Mouse (Mus musculus): ENCODE results near the gene Frmd4a. TPM values are rescaled to one million over a fixed set of nuclear protein-coding genes. Genes with fewer than 3 reads are reported as not detected.
"Not testable (repeated sequence)": the region's sequence is repeated elsewhere in the genome, so short reads cannot be mapped to it uniquely, and the experiment has no call there.

The Frmd4a gene
- polyA plus RNA-seq, 1 experiment from 2014 or later = 16.8 TPM

DNA sequence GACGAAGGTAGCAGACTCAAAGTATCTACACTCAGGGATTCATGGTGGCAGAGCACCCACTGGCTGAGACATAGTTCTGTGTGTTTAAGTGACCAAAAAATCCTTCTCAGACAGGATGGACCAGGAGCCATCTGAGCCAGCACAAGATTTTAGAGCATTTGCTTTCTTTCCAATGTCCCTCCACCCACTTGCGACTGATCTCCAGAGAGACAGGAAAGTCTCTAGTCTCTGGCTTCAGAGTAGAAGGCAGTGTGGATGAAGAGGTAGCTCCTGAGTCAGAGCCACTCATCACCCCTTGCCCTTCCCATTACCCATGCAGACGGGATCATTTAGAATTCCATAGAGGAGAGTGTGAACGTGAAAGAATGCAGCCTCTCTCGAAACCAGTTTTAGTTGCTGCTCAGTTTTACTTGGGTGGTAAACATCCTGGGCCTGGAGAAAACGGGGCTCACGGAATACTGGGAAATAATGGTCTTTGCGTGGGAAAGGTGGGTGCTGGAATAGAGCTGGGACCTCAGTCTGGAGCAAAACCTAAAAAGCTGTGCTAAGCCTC is 541.2 kb downstream of the Frmd4a start:
- peaks cover 43% of the 10 kb centered on the region for H3K4me1 ChIP-seq (replicated peaks; ENCODE audit: insufficient read depth, low read length)
- TF ChIP-seq CTCF (IDR thresholded peaks at IDR 0.05; ENCODE audit: low read depth) = no peak
- WGBS = 13% methylated on average over 8 of the region's 8 CpGs
- H3K27me3 ChIP-seq (ENCODE audit: insufficient read depth, low read length) = no peaks in the 10 kb centered on the region
- H3K4me3 ChIP-seq (replicated peaks; ENCODE audit: low read depth, low read length) = peak overlapping the region; percentile 43
- DNase-seq (ENCODE audit: low spot score) (peak; percentile 61), ATAC-seq (replicated peaks; ENCODE audit: low FRiP score, low read depth) (no peak)
- peak overlapping the region; percentile 95 for H3K27ac ChIP-seq
- no peaks in the 10 kb centered on the region for H3K9me3 ChIP-seq (replicated peaks; ENCODE audit: low read length)
- peak overlapping the region; percentile 58 for H3K4me2 ChIP-seq (ENCODE audit: low read length)
- H3K9ac ChIP-seq (ENCODE audit: low read depth, low read length) = peak overlapping the region; percentile 57
- H3K36me3 ChIP-seq (ENCODE audit: insufficient read depth, low read length) = no peaks in the 10 kb centered on the region

DNA sequence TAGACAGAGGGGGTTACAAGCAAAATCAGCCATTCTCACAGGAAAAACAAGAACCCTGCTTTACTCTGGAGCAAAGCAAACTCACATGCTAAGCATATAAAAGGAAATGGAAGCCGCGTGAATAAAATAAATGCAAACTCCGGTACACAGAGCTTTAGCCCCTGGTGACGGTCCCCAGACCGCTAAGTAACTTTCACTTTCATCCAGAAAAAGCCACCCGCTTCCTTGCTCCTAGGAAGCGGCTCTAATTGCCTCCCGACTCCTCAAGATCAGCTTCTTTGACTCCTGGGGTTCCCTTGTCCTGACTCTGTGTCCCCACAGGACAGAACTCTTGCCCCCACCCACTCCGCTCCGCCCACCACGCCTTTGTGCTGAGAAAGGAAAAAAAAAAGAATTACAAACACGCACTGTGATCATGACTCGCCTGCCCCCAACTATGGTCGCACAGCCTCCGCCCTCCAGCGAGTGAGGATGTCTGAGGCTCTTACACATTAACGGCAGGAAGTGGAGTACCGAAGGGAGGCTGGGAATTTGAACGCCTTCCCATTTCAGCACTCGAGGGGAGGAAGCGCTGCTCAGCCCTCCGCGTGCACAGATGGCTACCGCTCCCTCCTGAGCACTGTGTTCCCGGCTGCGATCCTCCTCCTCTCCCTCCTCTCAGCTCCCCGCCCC is 541.8 kb downstream of the Frmd4a start:
- TF ChIP-seq CTCF (IDR thresholded peaks at IDR 0.05; ENCODE audit: low read depth) = 0 out of 2 replicates have a peak, but pooled peaks have one; percentile 11
- ATAC-seq (replicated peaks; ENCODE audit: low FRiP score, low read depth) (peak; percentile 85), DNase-seq (ENCODE audit: low spot score) (peak; percentile 96)
- H3K27ac ChIP-seq = peak overlapping the region; percentile 95
- H3K27me3 ChIP-seq (ENCODE audit: insufficient read depth, low read length) = no peaks in the 10 kb centered on the region
- H3K4me2 ChIP-seq (ENCODE audit: low read length) = peak overlapping the region; percentile 58
- H3K9me3 ChIP-seq (replicated peaks; ENCODE audit: low read length) = no peaks in the 10 kb centered on the region
- H3K9ac ChIP-seq (ENCODE audit: low read depth, low read length) = peak overlapping the region; percentile 57
- peak overlapping the region; percentile 43 for H3K4me3 ChIP-seq (replicated peaks; ENCODE audit: low read depth, low read length)
- WGBS = under 1% methylated on average over 27 of the region's 27 CpGs
- no peaks in the 10 kb centered on the region for H3K36me3 ChIP-seq (ENCODE audit: insufficient read depth, low read length)
- peaks cover 43% of the 10 kb centered on the region for H3K4me1 ChIP-seq (replicated peaks; ENCODE audit: insufficient read depth, low read length)

DNA sequence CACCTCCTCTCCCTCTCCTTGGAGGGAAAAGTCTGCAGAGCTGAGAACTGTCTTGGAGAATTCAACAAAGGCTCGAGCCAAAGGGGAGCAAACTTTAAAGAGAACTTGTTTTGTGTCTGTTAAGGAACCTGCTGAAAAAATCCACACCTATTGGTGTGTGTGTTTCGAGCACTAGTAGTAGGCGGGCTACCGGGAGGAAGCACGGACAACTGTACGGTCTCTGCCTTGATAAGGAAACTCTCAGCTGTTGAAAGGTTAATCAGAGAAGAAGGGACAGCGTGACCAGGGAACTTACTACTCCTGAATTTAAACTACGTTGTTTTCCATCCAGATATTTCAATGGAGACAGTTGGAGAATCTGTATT is 542.3 kb downstream of the Frmd4a start:
- peak overlapping the region; percentile 57 for H3K9ac ChIP-seq (ENCODE audit: low read depth, low read length)
- TF ChIP-seq CTCF (IDR thresholded peaks at IDR 0.05; ENCODE audit: low read depth) = no peak
- no peaks in the 10 kb centered on the region for H3K27me3 ChIP-seq (ENCODE audit: insufficient read depth, low read length)
- H3K4me3 ChIP-seq (replicated peaks; ENCODE audit: low read depth, low read length) = peak overlapping the region; percentile 43
- H3K4me1 ChIP-seq (replicated peaks; ENCODE audit: insufficient read depth, low read length) = peaks cover 43% of the 10 kb centered on the region
- WGBS = 1% methylated on average over 8 of the region's 8 CpGs
- ATAC-seq (replicated peaks; ENCODE audit: low FRiP score, low read depth) = no peak; the same call in 1 of the 2 replicates
- H3K27ac ChIP-seq = peak overlapping the region; percentile 95
- no peaks in the 10 kb centered on the region for H3K9me3 ChIP-seq (replicated peaks; ENCODE audit: low read length)
- H3K36me3 ChIP-seq (ENCODE audit: insufficient read depth, low read length) = no peaks in the 10 kb centered on the region
- H3K4me2 ChIP-seq (ENCODE audit: low read length) = peak overlapping the region; percentile 58
- DNase-seq (ENCODE audit: low spot score) = no peak

DNA sequence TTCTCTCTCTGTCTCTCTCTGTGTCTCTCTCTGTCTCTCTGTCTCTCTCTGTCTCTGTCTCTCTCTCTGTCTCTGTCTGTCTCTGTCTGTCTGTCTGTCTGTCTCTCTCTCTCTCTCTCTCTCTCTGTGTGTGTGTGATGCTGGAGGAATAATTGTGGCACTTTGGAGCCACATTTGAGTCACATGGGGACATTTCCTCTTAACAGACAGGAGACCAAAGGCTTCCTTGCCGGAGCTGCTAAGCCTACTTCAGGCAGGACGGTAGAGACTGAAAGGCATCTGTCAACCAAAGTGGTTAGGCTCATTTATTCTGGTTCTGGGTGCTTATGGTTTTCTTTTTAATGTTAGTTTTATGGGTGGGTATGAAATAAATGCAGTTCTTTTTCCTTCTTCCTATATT is 543.0 kb downstream of the Frmd4a start:
- not testable (repeated sequence) for H3K9me3 ChIP-seq (replicated peaks; ENCODE audit: low read length); DNase-seq (ENCODE audit: low spot score); H3K36me3 ChIP-seq (ENCODE audit: insufficient read depth, low read length); H3K27me3 ChIP-seq (ENCODE audit: insufficient read depth, low read length); ATAC-seq (replicated peaks; ENCODE audit: low FRiP score, low read depth)
- H3K4me2 ChIP-seq (ENCODE audit: low read length) = peak overlapping the region; percentile 58
- peaks cover 39% of the 10 kb centered on the region for H3K4me1 ChIP-seq (replicated peaks; ENCODE audit: insufficient read depth, low read length)
- peak overlapping the region; percentile 51 for H3K27ac ChIP-seq
- H3K4me3 ChIP-seq (replicated peaks; ENCODE audit: low read depth, low read length) = peak overlapping the region; percentile 43
- 18% methylated on average over 2 of the region's 2 CpGs for WGBS
- peak overlapping the region; percentile 57; the same call in 1 of the 2 replicates for H3K9ac ChIP-seq (ENCODE audit: low read depth, low read length)

DNA sequence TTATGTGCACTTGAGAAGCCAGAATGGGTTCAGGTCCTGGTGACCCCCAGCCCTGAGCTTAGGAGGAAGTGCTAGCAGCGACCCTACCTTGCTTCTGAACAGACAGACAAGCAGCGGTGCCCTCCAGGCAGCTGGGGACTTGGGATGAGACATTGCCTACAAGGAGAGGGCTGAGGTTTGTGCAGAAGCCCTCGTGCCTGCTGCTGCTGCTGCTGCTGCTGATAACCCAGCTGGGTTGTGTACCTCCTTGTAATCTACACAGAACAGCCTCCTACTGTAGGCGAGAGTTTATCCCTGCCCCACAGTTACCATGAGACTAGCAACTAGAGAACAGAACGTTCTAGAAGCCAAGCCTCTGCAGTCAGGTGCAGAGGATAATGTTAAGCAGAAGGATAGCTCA is 543.7 kb downstream of the Frmd4a start:
- no peak for TF ChIP-seq CTCF (IDR thresholded peaks at IDR 0.05; ENCODE audit: low read depth)
- H3K9me3 ChIP-seq (replicated peaks; ENCODE audit: low read length) = no peaks in the 10 kb centered on the region
- H3K4me1 ChIP-seq (replicated peaks; ENCODE audit: insufficient read depth, low read length) = peaks cover 35% of the 10 kb centered on the region
- ATAC-seq (replicated peaks; ENCODE audit: low FRiP score, low read depth) (no peak), DNase-seq (ENCODE audit: low spot score) (no peak)
- peak overlapping the region; percentile 58 for H3K4me2 ChIP-seq (ENCODE audit: low read length)
- H3K27ac ChIP-seq = peak overlapping the region; percentile 51
- no peaks in the 10 kb centered on the region for H3K27me3 ChIP-seq (ENCODE audit: insufficient read depth, low read length)
- H3K9ac ChIP-seq (ENCODE audit: low read depth, low read length) = peak overlapping the region; percentile 57
- peak overlapping the region; percentile 43 for H3K4me3 ChIP-seq (replicated peaks; ENCODE audit: low read depth, low read length)
- H3K36me3 ChIP-seq (ENCODE audit: insufficient read depth, low read length) = peaks cover 5% of the 10 kb centered on the region; the same call in 1 of the 2 replicates
- WGBS = 10% methylated on average over 5 of the region's 5 CpGs

DNA sequence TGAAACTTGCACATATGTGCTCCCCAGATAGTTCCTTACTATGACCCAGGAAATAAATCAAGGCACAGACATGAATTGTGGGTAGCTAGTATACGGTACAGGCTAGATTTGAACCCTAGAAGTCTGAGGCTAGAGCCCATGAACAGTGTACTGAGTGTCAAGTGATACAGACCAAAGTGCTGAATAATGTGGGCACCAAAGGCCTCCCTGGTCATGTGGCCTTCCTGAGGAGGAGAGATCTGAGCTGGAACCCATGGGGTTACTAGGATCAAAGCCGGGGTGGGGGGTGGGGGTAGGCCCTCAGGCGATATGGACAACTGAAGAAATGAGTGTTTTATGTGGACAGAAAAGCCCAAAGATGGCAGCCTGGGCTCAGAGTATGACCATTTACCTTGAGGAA is 544.9 kb downstream of the Frmd4a start:
- Histone ChIP-seq H3K9ac (ENCODE audit: low read depth, low read length) (no peak overlapping the region), H3K4me2 (ENCODE audit: low read length) (peak overlapping the region; percentile 58), H3K4me1 (replicated peaks; ENCODE audit: insufficient read depth, low read length) (peaks cover 23% of the 10 kb centered on the region), H3K4me3 (replicated peaks; ENCODE audit: low read depth, low read length) (peak overlapping the region; percentile 43), H3K27me3 (ENCODE audit: insufficient read depth, low read length) (no peaks in the 10 kb centered on the region), H3K36me3 (ENCODE audit: insufficient read depth, low read length) (peaks cover 13% of the 10 kb centered on the region; the same call in 1 of the 2 replicates), H3K27ac (peak overlapping the region; percentile 20; the same call in 1 of the 2 replicates), H3K9me3 (replicated peaks; ENCODE audit: low read length) (no peaks in the 10 kb centered on the region)
- WGBS = 57% methylated on average over 3 of the region's 3 CpGs
- TF ChIP-seq CTCF (IDR thresholded peaks at IDR 0.05; ENCODE audit: low read depth) = no peak
- DNase-seq (ENCODE audit: low spot score) = no peak
- ATAC-seq (replicated peaks; ENCODE audit: low FRiP score, low read depth) = no peak

All from kidney, postnatal 0 days (tissue).